Mouse (Mus musculus) layer of hippocampus, adult 11-12 months (tissue): ENCODE measurements around the gene Itgb6.

Experiments used
- DNase-seq: peaks from one replicate; pipeline ENCODE4 v3.0.0; 2022; ENCODE audit warnings: low spot score

The Itgb6 gene

DNA sequence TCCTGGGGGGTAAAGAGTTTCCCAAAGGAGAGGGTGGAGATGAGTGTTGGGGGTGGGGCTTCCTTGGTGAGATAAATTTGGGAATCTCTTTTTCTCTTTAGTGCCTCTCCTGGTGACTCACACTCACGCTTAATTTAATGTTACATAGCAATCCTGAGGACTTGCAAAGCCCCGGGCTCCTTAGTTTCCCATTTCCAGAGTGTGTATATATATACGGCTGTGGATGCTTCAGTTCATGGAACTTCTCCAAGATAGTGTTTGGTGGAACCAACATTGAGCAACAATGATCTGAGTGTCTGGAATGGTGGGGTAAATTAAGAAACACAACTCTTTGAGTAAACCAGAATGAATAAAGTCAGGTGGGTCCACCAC, 108.6 kb downstream of the Itgb6 start:
- DNase-seq: no peak

DNA sequence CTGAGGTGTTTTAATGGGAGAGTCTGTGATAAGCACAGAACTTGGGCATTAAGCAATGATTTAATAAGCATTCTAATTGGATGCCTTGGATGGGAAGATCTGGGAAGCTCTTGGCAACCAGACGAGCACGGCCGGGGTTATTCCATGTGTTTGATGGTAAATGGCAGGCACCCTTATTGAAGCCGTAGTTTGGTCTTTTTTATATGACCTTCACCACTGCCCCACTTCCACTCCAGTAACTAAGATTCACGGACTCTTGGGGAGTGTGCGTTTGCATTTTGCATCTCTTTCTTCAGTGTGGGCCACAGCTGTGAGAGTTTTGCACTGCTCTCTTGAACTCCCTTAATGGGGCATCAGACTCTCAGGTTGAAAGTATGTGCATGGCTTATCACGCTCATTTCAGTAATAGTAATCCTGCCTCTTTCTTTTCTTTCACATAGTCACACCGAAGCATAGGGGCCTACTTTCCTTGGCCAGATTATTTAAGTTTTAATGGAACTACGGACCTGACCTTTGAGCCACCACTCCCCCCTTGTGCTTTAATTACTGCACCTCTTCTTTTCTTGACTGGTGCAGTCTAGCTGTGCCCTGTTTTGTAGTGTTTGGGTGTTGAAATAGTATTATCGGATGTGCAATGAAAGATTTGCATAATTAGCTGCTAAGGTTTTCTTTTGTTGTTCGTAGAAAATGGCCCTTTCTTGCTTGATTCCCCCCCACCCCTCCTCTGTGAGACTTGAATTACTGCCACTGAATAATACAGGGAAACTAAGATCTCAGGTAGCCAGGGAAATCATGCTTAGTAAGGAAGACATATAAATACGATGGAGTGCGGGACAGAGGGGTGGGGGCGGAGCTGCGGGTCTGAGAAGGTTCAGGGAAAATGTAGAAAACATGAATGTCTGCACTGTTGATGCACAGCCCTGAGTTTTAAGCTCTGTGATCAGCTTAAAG, 109.3 kb downstream of the Itgb6 start:
- DNase-seq: no peak

DNA sequence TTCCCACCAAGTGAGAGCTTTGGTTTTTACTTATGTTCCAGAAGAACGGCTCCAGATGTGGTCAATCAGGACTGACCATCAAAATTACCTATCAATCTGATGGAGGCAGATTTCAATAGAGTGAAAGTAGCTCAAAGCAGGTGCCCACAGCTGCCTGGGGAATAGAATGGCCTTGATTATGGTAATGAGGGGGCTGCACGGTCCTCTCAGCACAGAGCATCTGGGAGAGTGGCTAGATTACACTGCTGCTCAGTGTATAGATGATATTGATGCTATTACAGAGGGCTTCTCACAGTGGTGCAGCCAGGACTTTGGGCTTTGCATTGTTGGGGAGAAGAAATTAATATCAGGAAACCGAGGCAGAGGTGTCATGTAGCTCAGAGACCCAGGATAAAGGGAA, 110.8 kb downstream of the Itgb6 start:
- no peak for DNase-seq

DNA sequence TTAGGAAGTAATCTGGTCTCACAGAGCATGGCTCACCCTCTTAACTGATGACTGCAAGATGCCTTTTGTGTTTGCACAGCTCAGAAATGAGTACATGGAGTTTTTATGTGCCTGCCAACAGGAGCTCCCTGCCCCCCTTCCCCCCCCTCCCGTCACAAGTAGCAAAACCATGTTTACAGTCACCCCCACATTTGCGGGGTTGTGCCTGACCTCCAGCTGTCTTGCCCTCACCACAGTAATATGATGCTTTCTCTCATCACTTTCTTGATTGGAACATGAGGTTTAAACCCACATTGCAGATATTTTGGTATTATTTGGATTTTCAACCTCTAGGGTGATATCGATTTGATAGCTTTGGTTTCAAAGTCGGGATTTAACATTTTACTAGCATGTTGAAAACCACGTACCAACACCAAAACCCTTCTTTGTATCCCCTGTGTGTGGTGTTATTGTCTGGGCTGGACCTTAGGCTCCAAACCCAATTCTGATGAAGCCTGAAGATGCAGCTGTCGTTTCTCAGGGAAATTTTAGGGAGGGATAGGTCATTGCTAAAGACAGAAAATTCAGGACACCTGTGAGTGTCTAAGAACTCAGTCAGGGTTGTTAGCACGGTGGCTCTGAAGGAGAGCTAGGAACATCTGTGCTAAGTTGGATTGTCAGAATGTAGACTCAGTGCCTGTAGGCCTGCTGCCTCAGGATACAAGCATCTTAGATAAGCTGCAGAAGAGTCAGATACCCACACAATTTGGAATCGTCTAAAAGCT, 112.8 kb downstream of the Itgb6 start:
- DNase-seq: no peak

DNA sequence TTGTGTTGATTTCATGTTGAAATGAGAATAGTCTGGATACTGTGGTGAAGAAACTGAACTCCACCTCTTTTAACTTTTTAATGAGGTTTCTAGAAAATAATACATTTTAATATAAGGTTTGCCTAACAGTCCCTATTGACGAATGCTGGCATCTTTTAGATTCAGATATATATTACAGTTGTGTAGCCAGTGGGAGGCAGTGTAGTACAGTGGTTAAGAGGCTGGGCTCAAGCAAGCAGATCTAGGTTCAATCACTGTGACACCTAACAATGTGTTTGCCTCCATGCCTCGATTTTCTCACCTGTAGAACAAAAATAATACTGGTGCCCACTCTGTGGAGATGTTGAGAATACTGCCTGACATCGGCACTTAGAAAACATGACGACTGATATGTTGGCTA, 114.5 kb downstream of the Itgb6 start:
- DNase-seq: no peak

DNA sequence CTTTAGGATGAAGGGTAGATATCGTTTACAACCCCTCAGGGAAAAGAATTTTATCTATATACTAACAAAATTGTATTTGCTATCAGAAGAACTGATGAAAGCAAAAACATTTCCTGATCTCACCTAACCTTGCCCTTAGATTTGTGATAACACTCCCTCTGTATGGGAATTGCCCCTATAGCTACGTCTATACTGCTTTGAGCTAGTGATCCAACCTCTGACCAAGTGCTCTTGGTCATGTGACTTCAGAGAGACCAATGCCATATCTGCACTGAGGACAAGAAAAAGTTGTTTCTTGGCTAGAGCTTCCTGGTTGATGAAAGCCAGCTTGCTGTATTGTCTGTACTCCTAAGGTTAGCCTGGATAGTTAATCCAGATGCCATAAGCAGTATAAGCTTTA, 121.1 kb downstream of the Itgb6 start:
- no peak for DNase-seq

DNA sequence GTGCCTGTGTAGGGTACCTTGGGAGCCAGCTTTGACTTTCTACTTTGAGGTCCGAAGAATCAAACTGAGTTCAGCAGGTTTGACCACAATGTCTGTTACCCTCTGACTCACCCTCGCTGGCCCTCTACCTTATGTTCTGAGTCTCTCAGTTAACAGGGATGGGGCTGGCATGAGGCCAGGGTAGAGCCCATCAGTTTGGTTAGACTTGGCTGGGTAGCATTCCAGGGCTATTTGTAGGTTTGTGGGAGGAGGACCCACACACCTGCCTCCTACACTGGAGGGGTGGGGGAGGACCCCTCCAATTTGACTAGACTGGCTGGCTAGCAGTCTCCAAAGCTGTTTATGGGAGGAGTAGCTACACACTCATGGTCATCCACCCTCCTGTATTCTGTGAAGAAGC, 121.6 kb downstream of the Itgb6 start:
- DNase-seq: no peak

DNA sequence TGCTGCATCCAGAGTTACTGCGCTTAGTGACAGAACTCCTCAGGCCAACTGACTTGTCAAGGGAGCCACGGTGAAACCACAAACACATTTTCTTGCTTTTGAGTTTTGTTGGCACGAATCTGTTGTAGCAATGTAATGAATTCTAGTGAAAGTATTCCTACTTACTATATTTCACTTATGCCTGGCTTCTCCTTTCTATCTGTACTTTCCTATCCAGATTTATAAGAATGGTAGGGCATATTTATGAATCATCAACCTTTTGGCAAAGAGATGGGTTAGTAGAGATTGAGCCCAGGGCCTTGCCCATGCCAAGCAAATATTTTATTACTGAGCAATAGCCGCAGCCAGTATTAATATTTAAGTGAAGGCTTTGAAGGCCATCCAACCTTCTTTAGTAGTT, 139.0 kb downstream of the Itgb6 start:
- DNase-seq: no peak

DNA sequence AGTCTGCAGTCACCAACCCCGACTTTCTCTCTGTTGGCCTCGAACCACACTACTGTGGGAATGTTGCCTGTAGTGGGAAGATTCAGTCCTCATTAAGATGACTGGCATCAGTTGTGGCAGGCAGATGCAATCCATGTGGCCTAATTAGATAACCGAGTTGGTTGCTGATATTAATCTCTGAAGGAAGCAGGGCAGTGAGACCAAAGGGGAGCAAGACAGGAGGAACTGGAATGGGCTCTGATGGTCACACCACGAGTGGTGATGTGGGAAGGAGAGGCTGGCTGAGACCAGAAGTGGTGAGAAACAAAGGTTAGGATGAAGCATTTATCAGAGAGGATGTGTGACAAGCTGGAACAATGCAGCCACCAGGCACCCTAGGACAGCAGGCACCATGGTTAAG, 167.9 kb downstream of the Itgb6 start:
- DNase-seq: no peak

DNA sequence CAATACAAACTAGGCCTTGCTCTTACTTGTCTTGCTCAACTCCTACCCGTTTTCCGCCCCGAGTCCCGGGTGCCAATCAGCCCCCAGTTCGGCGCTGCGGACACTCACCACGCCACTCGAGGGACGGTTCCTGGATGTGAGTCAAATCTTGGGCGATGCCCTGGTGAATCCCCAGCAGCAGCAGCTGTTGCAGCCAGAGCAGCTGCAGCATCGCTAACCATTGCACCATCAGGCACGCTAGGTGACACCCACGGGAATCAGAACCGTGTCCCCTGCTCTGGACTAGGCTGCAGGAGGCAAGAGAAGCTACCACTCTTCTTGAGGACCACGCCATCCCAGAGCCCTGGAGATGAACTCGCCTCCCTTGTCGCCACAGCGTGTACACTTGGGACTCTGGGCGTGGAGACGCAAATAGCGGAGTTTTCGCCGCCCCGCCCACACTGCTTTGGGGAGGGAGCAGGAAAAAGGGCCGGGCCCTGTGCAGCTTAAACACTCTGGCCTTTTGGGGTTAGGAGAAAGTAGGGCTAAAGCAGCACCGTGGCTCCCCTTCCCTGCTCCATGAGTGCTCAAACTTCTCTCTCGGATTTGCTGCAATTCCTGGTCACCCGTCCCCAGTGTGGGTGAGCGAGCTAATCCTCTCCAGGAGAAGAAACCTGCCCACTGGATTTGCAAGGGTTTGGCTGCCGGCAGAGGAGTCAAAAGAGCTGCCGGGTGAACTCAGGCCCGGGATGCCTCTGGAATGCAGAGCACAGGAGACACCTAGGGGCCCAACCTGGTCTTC, 169.4 kb downstream of the Itgb6 start, which contains the start of gene Pla2r1:
TSS of gene Pla2r1 (minus strand) at position 407 of the 781 bp plus-strand sequence.
- DNase-seq: no peak

DNA sequence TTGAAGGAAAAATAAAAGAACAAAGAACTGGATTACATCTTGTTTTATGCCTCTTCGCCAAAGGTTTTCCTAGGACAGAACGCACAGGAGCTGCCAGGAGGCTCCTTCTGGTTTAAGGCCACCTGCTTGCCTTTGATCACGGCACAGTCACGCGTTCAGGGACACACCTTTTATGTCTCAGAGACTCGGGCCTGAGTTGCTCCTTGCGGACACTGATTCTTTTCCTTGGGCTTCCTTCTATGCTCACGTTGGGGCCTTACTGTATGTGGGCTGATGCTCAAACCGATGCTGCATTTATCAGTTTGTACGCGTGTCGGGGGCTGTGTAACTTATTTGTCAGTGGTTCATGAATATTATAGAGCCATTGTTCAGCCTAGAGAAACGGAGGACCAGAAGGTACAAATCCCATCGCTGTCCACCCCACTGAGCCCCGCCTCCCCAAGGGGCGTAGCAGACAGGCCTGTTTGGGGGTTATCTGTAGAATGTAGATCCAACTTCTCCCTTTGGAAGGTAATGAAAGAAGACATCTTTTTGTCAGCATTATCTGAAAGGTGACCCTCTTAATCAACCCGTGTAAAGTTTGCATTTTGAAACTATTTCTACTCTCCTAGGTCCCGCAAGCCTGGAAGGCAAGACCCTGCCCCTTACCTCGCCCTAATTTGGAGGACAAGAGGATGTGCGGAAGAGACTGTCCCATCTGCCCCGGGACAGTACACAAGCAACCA, 170.1 kb downstream of the Itgb6 start:
- DNase-seq: no peak

DNA sequence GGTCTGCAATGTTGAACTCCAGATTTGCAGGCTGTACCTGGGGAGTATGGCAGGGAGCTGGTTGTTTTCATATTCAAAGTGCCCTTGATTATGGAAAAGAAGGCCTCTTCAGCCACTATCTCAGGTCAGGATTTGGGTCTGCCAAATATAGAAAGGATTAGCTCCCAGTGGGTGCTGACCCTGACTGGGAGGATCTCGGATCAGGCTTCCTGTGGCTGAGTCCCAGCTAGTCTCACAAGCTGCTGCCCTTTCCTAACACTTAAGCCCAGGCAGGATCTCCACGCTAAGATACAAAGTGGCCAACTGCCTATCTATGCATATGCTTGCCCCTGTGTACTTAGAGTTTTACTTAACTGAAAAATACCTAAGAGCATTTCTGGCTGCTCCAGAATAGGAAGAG, 170.8 kb downstream of the Itgb6 start:
- DNase-seq: no peak

DNA sequence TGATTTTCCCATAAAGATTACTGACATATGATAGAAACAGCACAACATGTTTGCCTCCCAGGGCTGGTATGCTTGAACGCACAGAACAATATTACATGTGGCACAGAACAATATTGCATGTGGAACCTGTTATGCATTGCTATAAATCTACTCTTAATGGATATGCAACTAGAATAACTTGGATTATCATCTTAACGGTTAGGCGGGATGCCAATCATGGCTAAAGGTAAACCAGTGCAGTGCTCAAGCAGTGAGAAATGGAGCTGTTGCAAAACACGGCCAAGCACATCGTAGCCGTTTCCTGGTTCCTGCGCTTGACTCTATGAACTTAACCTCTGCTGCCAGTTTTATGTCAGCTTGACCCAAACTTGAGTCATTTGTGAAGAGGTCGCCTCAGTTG, 171.9 kb downstream of the Itgb6 start:
- no peak for DNase-seq

DNA sequence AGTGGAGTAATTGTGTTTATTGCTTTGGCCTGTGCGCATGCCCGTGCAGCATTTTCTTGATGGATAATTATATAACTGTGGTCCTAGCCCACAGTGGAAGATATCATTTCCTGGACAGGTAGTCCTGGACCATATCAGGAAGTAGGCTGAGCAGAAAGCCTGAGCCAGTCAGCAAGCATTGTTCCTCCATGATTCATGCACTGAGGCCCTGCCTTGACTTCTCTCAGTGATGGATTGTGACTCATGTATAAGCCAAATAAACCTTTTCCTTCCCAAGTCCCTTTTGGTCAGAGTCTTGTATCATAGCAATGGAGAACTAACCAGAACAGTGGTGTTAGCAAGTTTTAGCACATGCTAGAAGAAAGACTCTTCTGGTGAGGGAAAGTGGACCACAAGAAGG, 172.6 kb downstream of the Itgb6 start:
- no peak for DNase-seq
